7 mouse cellular contexts compared by ENCODE assay signal in the genomic region with DNA sequence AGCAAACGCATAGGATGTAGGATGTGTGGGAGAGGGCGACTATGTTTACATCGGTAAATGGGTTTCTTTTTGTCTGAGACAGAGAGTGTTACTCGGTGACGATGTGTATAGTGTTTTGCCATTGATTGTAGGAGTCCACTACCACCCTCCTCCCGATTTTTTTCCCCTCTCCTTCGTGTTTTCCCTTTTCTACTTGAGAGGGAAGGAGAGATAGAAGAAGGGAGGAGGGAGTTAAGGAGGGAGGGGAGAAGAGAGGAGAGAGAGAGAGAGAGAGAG.
DNase-seq lines count a peak whose midpoint lies in the region; ATAC-seq and TF ChIP-seq lines count a peak whose summit lies in the region.

No protein-coding gene starts in this region.

- H3K4me3 ChIP-seq in liver, embryonic 11.5 days (ENCODE audit: low read depth, low read length) = no peak overlapping the region
- H3K4me3 ChIP-seq in forebrain, embryonic 13.5 days = peak overlapping the region; percentile 54
- peak overlapping the region; percentile 26 for H3K4me3 ChIP-seq in intestine, postnatal 0 days (ENCODE audit: low read depth, low read length)
- peak overlapping the region; percentile 51 for H3K4me3 ChIP-seq in olfactory bulb, adult 2 months (ENCODE audit: insufficient read depth, low read depth, low read length)

- H3K27ac ChIP-seq in liver, embryonic 11.5 days (ENCODE audit: low read depth, low read length) = no peak overlapping the region
- H3K27ac ChIP-seq in forebrain, embryonic 13.5 days = peak overlapping the region; percentile 90
- H3K27ac ChIP-seq in intestine, postnatal 0 days (ENCODE audit: low read depth, low read length) = no peak overlapping the region
- H3K27ac ChIP-seq in olfactory bulb, adult 2 months (ENCODE audit: insufficient read depth, low read depth, low read length) = peak overlapping the region; percentile 48; the same call in 1 of the 2 replicates

- TF ChIP-seq CTCF in intestine, postnatal 0 days (IDR thresholded peaks at IDR 0.05; ENCODE audit: low read depth) = no peak
- TF ChIP-seq CTCF in olfactory bulb, adult 2 months (IDR thresholded peaks at IDR 0.05; ENCODE audit: insufficient read depth, low read depth, low read length) = no peak

- TF ChIP-seq POLR2A in olfactory bulb, adult 2 months (IDR thresholded peaks at IDR 0.05; ENCODE audit: insufficient read depth, low read depth, low read length) = no peak

- WGBS in liver, embryonic 11.5 days = 2% methylated on average over 7 of the region's 7 CpGs
- 0% methylated on average over 7 of the region's 7 CpGs for WGBS in forebrain, embryonic 13.5 days
- 6% methylated on average over 7 of the region's 7 CpGs for WGBS in intestine, postnatal 0 days
- WGBS in olfactory bulb, adult 2 months = 2% methylated on average over 7 of the region's 7 CpGs

- H3K27me3 ChIP-seq in liver, embryonic 11.5 days (replicated peaks; ENCODE audit: control insufficient read depth, insufficient read depth, low read length) = peaks cover 47% of the 10 kb centered on the region
- peaks cover 17% of the 10 kb centered on the region for H3K27me3 ChIP-seq in forebrain, embryonic 13.5 days
- peaks cover 48% of the 10 kb centered on the region for H3K27me3 ChIP-seq in intestine, postnatal 0 days (replicated peaks; ENCODE audit: control insufficient read depth, insufficient read depth, low read length)

- peak overlapping the region; percentile 35 for H3K4me2 ChIP-seq in liver, embryonic 11.5 days
- peak overlapping the region; percentile 96 for H3K4me2 ChIP-seq in forebrain, embryonic 13.5 days
- peak overlapping the region; percentile 59 for H3K4me2 ChIP-seq in intestine, postnatal 0 days (replicated peaks; ENCODE audit: low read depth)

- H3K36me3 ChIP-seq in liver, embryonic 11.5 days (ENCODE audit: control insufficient read depth, insufficient read depth, low read length) = no peaks in the 10 kb centered on the region
- H3K36me3 ChIP-seq in forebrain, embryonic 13.5 days (ENCODE audit: poor library complexity, severe bottlenecking) = no peaks in the 10 kb centered on the region
- H3K36me3 ChIP-seq in intestine, postnatal 0 days (ENCODE audit: control insufficient read depth, insufficient read depth) = no peaks in the 10 kb centered on the region

- no peak overlapping the region for H3K9ac ChIP-seq in liver, embryonic 11.5 days (ENCODE audit: low read depth, low read length)
- H3K9ac ChIP-seq in forebrain, embryonic 13.5 days = peak overlapping the region; percentile 77
- no peak overlapping the region for H3K9ac ChIP-seq in intestine, postnatal 0 days (ENCODE audit: low read depth, low read length)

- ATAC-seq in liver, embryonic 11.5 days (replicated peaks; ENCODE audit: low FRiP score) = no peak
- ATAC-seq in forebrain, embryonic 13.5 days = peak; percentile 31
- ATAC-seq in intestine, postnatal 0 days = no peak

- H3K9me3 ChIP-seq in liver, embryonic 11.5 days (ENCODE audit: control insufficient read depth, low read length) = no peaks in the 10 kb centered on the region
- no peaks in the 10 kb centered on the region for H3K9me3 ChIP-seq in forebrain, embryonic 13.5 days (replicated peaks)
- H3K9me3 ChIP-seq in intestine, postnatal 0 days (ENCODE audit: control insufficient read depth) = no peaks in the 10 kb centered on the region

- no peak for DNase-seq in liver, embryonic 11.5 days (ENCODE audit: low spot score)
- no peak for DNase-seq in liver
- DNase-seq in spleen, postnatal 36 days (ENCODE audit: low spot score in 2 of 2) = no peak
- DNase-seq in ovary, postnatal 10 days (ENCODE audit: low spot score) = no peak

- H3K4me1 ChIP-seq in liver, embryonic 11.5 days (replicated peaks; ENCODE audit: control insufficient read depth, insufficient read depth, low read length) = no peaks in the 10 kb centered on the region
- H3K4me1 ChIP-seq in forebrain, embryonic 13.5 days = peaks cover 38% of the 10 kb centered on the region
- peaks cover 4% of the 10 kb centered on the region; the same call in 1 of the 2 replicates for H3K4me1 ChIP-seq in intestine, postnatal 0 days (replicated peaks; ENCODE audit: control insufficient read depth, insufficient read depth, low read length)
- peaks cover 5% of the 10 kb centered on the region for H3K4me1 ChIP-seq in olfactory bulb, adult 2 months (ENCODE audit: control insufficient read depth, insufficient read depth, low read length)

Comparison
In these comparisons a context has a peak if more than half of its experiments do, and no peak if none do; other contexts are left out.
1. H3K27ac ChIP-seq: peak in forebrain, embryonic 13.5 days (single experiment) and olfactory bulb, adult 2 months (single experiment); none in liver, embryonic 11.5 days (single experiment) and intestine, postnatal 0 days (single experiment).
2. H3K4me2 ChIP-seq: peak in every context shown above with its lines; median percentile 96 in forebrain, embryonic 13.5 days; 59 in intestine, postnatal 0 days; 35 in liver, embryonic 11.5 days.